ENCODE assay signal across 8 mouse cellular contexts in the genomic region with DNA sequence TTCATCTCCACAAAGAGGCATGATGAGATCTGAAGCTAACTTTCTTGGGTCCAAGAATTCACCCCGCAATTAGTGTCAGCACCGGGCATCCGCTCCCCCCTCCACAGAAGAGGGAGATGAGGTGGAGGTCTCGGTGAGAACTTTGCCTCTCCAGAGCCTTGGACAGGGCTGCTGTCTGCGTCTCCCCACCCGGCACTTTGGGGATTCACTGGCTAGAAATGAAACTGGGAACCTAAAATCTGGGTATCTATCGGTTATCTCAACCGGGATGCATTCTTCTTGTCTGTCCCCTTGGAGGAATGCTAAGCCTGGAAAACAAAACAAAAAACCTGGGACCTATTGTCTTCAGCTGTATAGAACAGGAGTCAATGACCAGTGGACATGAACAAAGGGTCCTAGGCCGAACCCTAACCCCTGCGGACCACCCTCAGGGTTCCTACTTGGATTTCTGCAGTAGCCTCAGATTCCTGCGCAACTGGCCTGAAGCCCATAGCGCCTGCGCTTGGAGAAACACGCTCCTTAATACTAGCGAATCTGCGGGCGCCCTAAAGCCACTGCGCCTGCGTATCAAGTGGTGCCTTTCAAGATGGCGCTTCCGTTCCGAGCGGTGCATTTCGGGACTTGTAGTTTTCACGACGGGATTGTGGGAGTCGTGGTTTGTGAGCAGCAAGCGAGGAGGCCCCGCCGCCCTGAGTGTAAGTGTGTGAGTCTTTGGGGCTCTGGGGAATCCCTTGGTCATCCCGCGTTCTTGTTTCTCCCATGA. TPM values are rescaled to one million over a fixed set of nuclear protein-coding genes. Genes with fewer than 3 reads are reported as not detected.
DNase-seq lines count a peak whose midpoint lies in the region; ATAC-seq lines count a peak whose summit lies in the region.

A gene (plus strand): TSS at position 638 of the 763 bp plus-strand sequence.

- peak; percentile 83 to 88 for DNase-seq in adrenal gland, adult 18-20 months (ENCODE audit: low spot score in 2 of 2)
- DNase-seq in embryo, embryonic 11 days, result peak; percentile 99
- DNase-seq in gastrocnemius, postnatal 25 days, result peak; percentile 91
- DNase-seq in intestine, embryonic 14.5 days (ENCODE audit: low spot score), result peak; percentile 95
- peak; percentile 97 to 98 for DNase-seq in left cerebral cortex, postnatal 14 days (ENCODE audit: low spot score in 2 of 2)
- peak; percentile 97 for DNase-seq in mesoderm, embryonic 11.5 days (ENCODE audit: low read depth, low spot score)
- DNase-seq in right cerebral cortex, postnatal 36 days (ENCODE audit: low spot score in 2 of 2), result peak; percentile 95
- peak; percentile 95 for DNase-seq in yolk sac, embryonic 10.5 days (ENCODE audit: low spot score)

- intact Hi-C loops in left cerebral cortex, postnatal 14 days (cut with DNase I), result no loop called here

- H3K4me1 ChIP-seq in intestine, embryonic 14.5 days (replicated peaks; ENCODE audit: control insufficient read depth, insufficient read depth, low read length), result peaks cover 16% of the 10 kb centered on the region

- H3K9me3 ChIP-seq in intestine, embryonic 14.5 days (ENCODE audit: control insufficient read depth, low read length), result no peaks in the 10 kb centered on the region

- H3K27ac ChIP-seq in intestine, embryonic 14.5 days (ENCODE audit: low read depth), result peak within 1 kb of the TSS; percentile 58

- peak; percentile 94 for ATAC-seq in intestine, embryonic 14.5 days (replicated peaks; ENCODE audit: low FRiP score, low TSS enrichment, low read depth)

- peaks cover 8% of the 10 kb centered on the region; the same call in 1 of the 2 replicates for H3K36me3 ChIP-seq in intestine, embryonic 14.5 days (ENCODE audit: control insufficient read depth, insufficient read depth, low read length)

- H3K9ac ChIP-seq in intestine, embryonic 14.5 days (ENCODE audit: low read length), result peak within 1 kb of the TSS; percentile 73

- WGBS in intestine, embryonic 14.5 days, result 11% methylated on average over 32 of the region's 32 CpGs

- H3K27me3 ChIP-seq in intestine, embryonic 14.5 days (replicated peaks; ENCODE audit: control insufficient read depth, insufficient read depth, low read length), result no peaks in the 10 kb centered on the region

- peak within 1 kb of the TSS; percentile 81 for H3K4me3 ChIP-seq in intestine, embryonic 14.5 days (ENCODE audit: low read depth, low read length)

- H3K4me2 ChIP-seq in intestine, embryonic 14.5 days (ENCODE audit: low read length), result peak within 1 kb of the TSS; percentile 94

RNA-seq across cellular contexts. Expression of the gene that starts here (rescaled TPM):
- total RNA-seq in adrenal gland, adult 18-20 months (2021), result 10 to 100 TPM; 61.5 TPM
- 10 to 100 TPM; 59.4 to 63.3 TPM for total RNA-seq in gastrocnemius, postnatal 25 days (2021)
- polyA plus RNA-seq in intestine, embryonic 14.5 days (2014; fragmentation: Nextera tagmentation; extraction: Ambion mirVana), result 130 and 134 TPM in 2 replicates
- 10 to 100 TPM; 13.4 to 15.3 TPM for total RNA-seq in left cerebral cortex, postnatal 14 days (2021)

Comparison
In these comparisons a context has a peak if more than half of its experiments do, and no peak if none do; other contexts are left out.
1. Peak in every context shown above with its lines: DNase-seq, ATAC-seq, H3K4me3 ChIP-seq and H3K27ac ChIP-seq.